11 mouse cellular contexts compared by ENCODE assay signal in the genomic region with DNA sequence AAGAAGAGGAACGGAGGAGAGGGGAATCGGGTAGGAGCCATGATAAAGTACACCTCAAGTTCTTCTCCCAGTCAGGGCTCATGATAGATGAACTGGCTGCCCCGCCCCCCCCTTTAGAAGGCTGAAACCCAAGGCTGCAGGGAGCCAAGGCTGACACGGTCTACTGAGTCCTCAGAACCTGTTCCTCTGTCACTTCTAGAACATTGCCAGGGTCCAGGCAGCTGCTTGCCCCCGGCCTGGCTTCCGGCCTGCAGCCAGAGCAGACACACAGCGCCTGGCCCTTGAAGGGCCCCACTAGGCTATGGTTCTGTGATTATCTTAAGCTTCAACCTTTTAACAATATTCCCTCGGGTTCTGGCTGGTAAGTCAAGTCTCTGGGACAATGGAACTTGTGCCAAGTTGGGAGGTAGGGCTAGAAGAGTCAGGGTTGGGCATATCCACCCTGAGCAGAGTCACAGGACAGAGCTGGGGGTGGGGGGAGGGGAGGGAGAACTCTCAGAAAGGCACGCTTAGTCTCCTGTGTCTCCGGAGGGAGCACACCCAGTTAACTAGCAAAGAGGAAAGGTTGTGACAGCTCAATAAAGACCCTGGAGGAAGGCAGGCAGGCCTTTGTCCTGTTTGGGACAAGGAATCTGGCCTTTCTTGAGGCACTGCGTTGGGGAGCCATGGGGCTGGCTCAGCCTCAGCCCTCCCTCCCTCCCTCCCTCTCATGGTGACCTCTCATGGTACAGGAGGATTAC. TPM values are rescaled to one million over a fixed set of nuclear protein-coding genes. Genes with fewer than 3 reads are reported as not detected.
DNase-seq lines count a peak whose midpoint lies in the region; ATAC-seq lines count a peak whose summit lies in the region.
"Had no signal": no experiment of that assay in that cellular context is flagged by ENCODE, and none has a peak within 500 bp of the region (broad histone marks: within the 10 kb centered on the region; RNA-seq: fewer than 3 reads in every experiment).

No protein-coding gene starts in this region.

- no peaks in the 10 kb centered on the region for H3K9me3 ChIP-seq in hindbrain, embryonic 10.5 days
- H3K9me3 ChIP-seq in hindbrain, embryonic 13.5 days: no peaks in the 10 kb centered on the region
- no peaks in the 10 kb centered on the region for H3K9me3 ChIP-seq in hindbrain, embryonic 12.5 days (replicated peaks)
- H3K9me3 ChIP-seq: heart, embryonic 15.5 days had no signal

- no peak overlapping the region for H3K9ac ChIP-seq in hindbrain, embryonic 13.5 days
- H3K9ac ChIP-seq in hindbrain, embryonic 12.5 days: no peak overlapping the region
- H3K9ac ChIP-seq: forebrain, postnatal 0 days; heart, embryonic 15.5 days had no signal

- no peak overlapping the region for H3K4me2 ChIP-seq in hindbrain, embryonic 13.5 days
- H3K4me2 ChIP-seq in hindbrain, embryonic 12.5 days (replicated peaks): no peak overlapping the region
- H3K4me2 ChIP-seq: heart, embryonic 15.5 days had no signal

- DNase-seq in hindbrain, embryonic 10.5 days (ENCODE audit: low spot score): peak; percentile 59
- DNase-seq in adipocyte (ENCODE audit: low spot score): peak; percentile 78
- DNase-seq in kidney, postnatal 4 days: peak; percentile 52 to 73
- no peak for DNase-seq in right cerebral cortex, postnatal 36 days (ENCODE audit: low spot score in 2 of 2)
- no peak for DNase-seq in T-cell, adult 2 months (ENCODE audit: low spot score)
- DNase-seq in thymus, postnatal 36 days: no peak
- DNase-seq: forebrain, postnatal 0 days had no signal

- WGBS in hindbrain, embryonic 10.5 days: 31% methylated on average over 11 of the region's 11 CpGs
- 29% methylated on average over 11 of the region's 11 CpGs for WGBS in hindbrain, embryonic 13.5 days
- WGBS in hindbrain, embryonic 12.5 days: 28% methylated on average over 11 of the region's 11 CpGs

- no peak for ATAC-seq in hindbrain, embryonic 13.5 days (ENCODE audit: low FRiP score)
- ATAC-seq in hindbrain, embryonic 12.5 days (ENCODE audit: low FRiP score): peak; percentile 49
- ATAC-seq: forebrain, postnatal 0 days had no signal

- H3K4me3 ChIP-seq in hindbrain, embryonic 10.5 days: no peak overlapping the region
- H3K4me3 ChIP-seq in hindbrain, embryonic 13.5 days: no peak overlapping the region
- H3K4me3 ChIP-seq in hindbrain, embryonic 12.5 days: no peak overlapping the region
- H3K4me3 ChIP-seq: heart, embryonic 15.5 days had no signal

- peaks cover 16% of the 10 kb centered on the region; the same call in 1 of the 2 replicates for H3K27me3 ChIP-seq in hindbrain, embryonic 10.5 days (ENCODE audit: insufficient read depth, poor library complexity, severe bottlenecking)
- H3K27me3 ChIP-seq in hindbrain, embryonic 13.5 days: 0 out of 2 replicates have a peak, but pooled peaks cover 4% of the 10 kb centered on the region
- H3K27me3 ChIP-seq in hindbrain, embryonic 12.5 days: 0 out of 2 replicates have a peak, but pooled peaks cover 3% of the 10 kb centered on the region

- no peaks in the 10 kb centered on the region for H3K36me3 ChIP-seq in hindbrain, embryonic 10.5 days
- no peaks in the 10 kb centered on the region for H3K36me3 ChIP-seq in hindbrain, embryonic 13.5 days
- no peaks in the 10 kb centered on the region for H3K36me3 ChIP-seq in hindbrain, embryonic 12.5 days
- H3K36me3 ChIP-seq: heart, embryonic 15.5 days had no signal

- peak overlapping the region; percentile 85 for H3K27ac ChIP-seq in hindbrain, embryonic 10.5 days
- no peak overlapping the region for H3K27ac ChIP-seq in hindbrain, embryonic 13.5 days
- no peak overlapping the region for H3K27ac ChIP-seq in hindbrain, embryonic 12.5 days
- H3K27ac ChIP-seq: heart, embryonic 15.5 days had no signal

- H3K4me1 ChIP-seq in hindbrain, embryonic 10.5 days (replicated peaks): peaks cover 42% of the 10 kb centered on the region
- H3K4me1 ChIP-seq in hindbrain, embryonic 13.5 days (replicated peaks): peaks cover 33% of the 10 kb centered on the region
- peaks cover 28% of the 10 kb centered on the region for H3K4me1 ChIP-seq in hindbrain, embryonic 12.5 days

RNA-seq across cellular contexts. Expression of gene Slc45a1, which starts 57.6 kb away (rescaled TPM):
- polyA plus RNA-seq in hindbrain, embryonic 10.5 days (2016; fragmentation: Nextera tagmentation; extraction: Ambion mirVana): 2.9 and 8.4 TPM in 2 replicates
- polyA plus RNA-seq in hindbrain, embryonic 13.5 days (2015; fragmentation: Nextera tagmentation; extraction: Ambion mirVana): 24.6 and 30.0 TPM in 2 replicates
- polyA plus RNA-seq in hindbrain, embryonic 12.5 days (2016; fragmentation: Nextera tagmentation; extraction: Ambion mirVana): 12.4 and 14.1 TPM in 2 replicates
- polyA plus RNA-seq: heart, embryonic 15.5 days; thymus, postnatal 0 days had no signal

Comparison
In these comparisons a context has a peak if more than half of its experiments do, and no peak if none do; other contexts are left out.
1. DNase-seq: peak in hindbrain, embryonic 10.5 days (single experiment), adipocyte (single experiment) and kidney, postnatal 4 days (2 of 2); none in right cerebral cortex, postnatal 36 days (0 of 2), T-cell, adult 2 months (single experiment) and thymus, postnatal 36 days (0 of 2).